Mouse (Mus musculus): ENCODE measurements around the gene Neurl1b.

DNA sequence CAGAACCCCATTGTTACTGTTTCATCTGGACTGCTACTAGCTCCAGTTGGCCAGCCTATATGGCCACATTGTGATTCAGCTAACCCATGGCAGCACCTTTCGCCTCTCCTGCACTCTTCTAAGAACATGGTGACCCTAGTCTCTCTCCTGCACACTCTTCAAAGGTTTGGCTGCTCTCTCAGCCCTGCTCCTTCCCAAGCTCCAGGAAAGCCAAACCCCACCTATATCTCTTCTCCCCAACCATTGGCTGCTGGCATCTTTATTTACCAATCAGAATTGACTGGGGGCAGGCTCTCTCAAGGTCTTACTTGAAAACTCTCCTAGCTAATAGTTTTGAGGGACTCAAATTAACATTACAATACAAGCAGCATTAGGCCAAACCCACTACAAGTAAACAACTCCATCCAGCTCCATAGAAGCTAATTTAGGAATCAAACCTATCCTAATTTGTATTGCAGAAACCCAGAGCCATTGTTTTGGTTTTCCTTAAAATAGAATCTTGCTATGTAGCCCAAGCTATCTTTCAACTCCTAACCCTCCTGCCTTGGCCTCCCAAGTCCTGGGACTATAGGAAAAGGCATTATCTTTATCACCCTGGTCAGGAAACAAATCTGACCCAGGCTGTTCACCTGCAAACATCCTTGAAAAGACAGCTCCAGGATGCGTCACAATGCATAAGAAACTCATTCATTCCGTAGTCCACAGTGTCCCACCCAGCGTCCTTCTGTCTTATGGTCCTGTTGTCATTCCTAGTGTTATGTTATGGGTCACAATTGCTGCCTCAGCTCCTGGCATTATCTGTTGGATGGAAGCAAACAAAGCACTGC lies 80.2 kb downstream of the Neurl1b start:
- TF ChIP-seq CTCF (IDR thresholded peaks at IDR 0.05; ENCODE audit: low read depth), result no peak
- TF ChIP-seq EP300 (optimal IDR thresholded peaks at IDR 0.05), result no peak

Data from stomach, postnatal 0 days (tissue).